Mouse (Mus musculus): Measurements from ENCODE around the gene Kif23. TPM values are rescaled to one million over a fixed set of nuclear protein-coding genes. Genes with fewer than 3 reads are reported as not detected.

Kif23 gene
- polyA plus RNA-seq, 2 experiments = 88.9 to 94.4 TPM

DNA sequence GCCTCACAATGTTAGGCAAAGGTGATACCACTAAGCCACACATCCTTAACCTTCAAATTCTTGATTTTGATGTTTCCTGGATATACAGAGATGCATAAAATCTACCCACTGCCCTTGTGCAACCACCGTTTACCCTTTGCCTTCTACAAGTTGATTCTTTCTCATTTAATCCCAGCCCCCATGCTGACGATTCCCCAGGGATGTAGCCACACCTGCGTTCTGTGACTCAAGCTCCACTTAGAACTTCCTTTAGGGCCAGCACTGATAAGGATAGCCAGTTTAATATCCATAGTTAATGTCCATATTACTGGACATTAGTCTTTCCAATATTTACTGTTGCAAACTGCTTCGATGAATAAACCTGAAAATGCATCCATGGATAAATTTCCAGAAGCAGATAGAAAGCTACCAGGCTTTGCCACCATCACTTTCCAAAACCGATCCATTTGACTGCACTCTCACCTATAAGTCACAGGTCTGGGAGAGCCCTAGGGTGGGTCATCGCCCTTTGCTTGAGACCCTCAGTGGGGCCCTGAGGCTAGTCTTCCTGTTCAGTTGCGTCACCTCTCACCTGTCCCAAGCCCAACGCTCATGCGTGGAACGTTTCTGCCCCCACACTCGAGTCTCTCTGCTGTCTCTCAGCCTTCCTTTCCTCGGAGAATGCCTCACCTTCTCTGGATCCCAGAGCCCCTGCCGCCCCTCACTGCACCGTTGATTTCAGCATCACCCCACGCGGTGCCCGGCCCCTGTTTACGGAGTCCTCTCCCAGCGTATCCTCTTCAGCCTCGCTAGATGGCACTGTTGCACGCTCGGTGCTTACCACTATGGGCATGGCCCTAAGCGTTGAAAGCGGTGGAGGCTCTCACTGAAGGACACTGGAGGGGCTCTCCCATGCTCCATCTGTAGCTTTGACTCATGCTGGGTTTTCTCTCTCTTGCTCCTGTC, 1.1 kb upstream of the Kif23 start:
- H3K27ac ChIP-seq (replicated peaks; ENCODE audit: low read depth, low read length) = no peak overlapping the region
- peak overlapping the region; percentile 63 for H3K4me3 ChIP-seq (replicated peaks; ENCODE audit: low read length)
- H3K4me2 ChIP-seq (replicated peaks; ENCODE audit: low read depth, low read length, severe bottlenecking) = peak overlapping the region; percentile 99
- peaks cover 6% of the 10 kb centered on the region for H3K36me3 ChIP-seq (ENCODE audit: control insufficient read depth, insufficient read depth, low read length)
- H3K4me1 ChIP-seq (ENCODE audit: control insufficient read depth, insufficient read depth, low read length) = peaks cover 12% of the 10 kb centered on the region
- H3K9ac ChIP-seq (ENCODE audit: low read depth, low read length, severe bottlenecking) = peak overlapping the region; percentile 40; the same call in 1 of the 2 replicates
- H3K27me3 ChIP-seq (ENCODE audit: control insufficient read depth, insufficient read depth, low read length) = no peaks in the 10 kb centered on the region
- ATAC-seq (ENCODE audit: low FRiP score, low read depth) (peak; percentile 80), DNase-seq (ENCODE audit: low spot score) (peak; percentile 83)
- no peaks in the 10 kb centered on the region for H3K9me3 ChIP-seq (ENCODE audit: control insufficient read depth, low read length)
- 6% methylated on average over 24 of the region's 24 CpGs for WGBS
- no peak for TF ChIP-seq POLR2A (IDR thresholded peaks at IDR 0.05; ENCODE audit: borderline replicate concordance, extremely low read depth, insufficient read depth, insufficient read length)

DNA sequence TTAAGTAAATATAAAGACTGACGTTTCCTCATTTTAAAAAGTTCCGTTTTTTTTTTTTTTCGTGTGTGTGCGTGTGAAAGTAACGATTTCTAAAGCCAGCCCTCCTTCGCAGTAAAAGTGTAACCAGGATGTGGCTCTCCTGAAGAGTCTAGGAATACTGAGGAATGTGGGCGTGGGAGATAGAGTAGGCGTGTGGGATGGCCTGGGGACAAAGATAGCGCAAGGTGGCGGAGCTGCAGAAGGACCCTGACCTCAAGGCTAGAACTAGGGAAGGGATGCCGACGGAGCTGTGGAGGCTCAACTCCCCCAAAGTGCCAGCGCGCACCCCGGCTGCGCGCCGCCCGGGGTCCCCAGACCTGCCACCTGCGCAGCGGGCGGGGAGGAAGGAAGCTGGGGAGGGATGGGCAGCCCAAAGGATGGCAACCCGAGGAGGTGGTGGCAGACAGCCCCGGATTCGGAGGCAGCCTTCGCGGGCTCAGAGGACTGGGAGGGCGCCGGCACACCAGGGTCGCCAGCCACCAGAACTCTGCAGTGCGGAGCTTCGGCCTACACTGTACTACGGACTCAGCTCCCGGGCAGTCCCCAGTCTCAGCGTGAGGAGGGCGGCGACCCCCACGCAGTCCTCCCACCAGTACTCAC, 482 bp downstream of the Kif23 start:
- Histone ChIP-seq H3K9me3 (ENCODE audit: control insufficient read depth, low read length) (no peaks in the 10 kb centered on the region), H3K4me1 (ENCODE audit: control insufficient read depth, insufficient read depth, low read length) (peaks cover 12% of the 10 kb centered on the region), H3K27ac (replicated peaks; ENCODE audit: low read depth, low read length) (0 out of 2 replicates have a peak overlapping the region, but pooled peaks have one; percentile 15), H3K4me2 (replicated peaks; ENCODE audit: low read depth, low read length, severe bottlenecking) (peak overlapping the region; percentile 99), H3K27me3 (ENCODE audit: control insufficient read depth, insufficient read depth, low read length) (no peaks in the 10 kb centered on the region), H3K4me3 (replicated peaks; ENCODE audit: low read length) (peak overlapping the region; percentile 63), H3K9ac (ENCODE audit: low read depth, low read length, severe bottlenecking) (peak overlapping the region; percentile 64), H3K36me3 (ENCODE audit: control insufficient read depth, insufficient read depth, low read length) (peaks cover 20% of the 10 kb centered on the region)
- under 1% methylated on average over 27 of the region's 38 CpGs for WGBS
- no peak for TF ChIP-seq POLR2A (IDR thresholded peaks at IDR 0.05; ENCODE audit: borderline replicate concordance, extremely low read depth, insufficient read depth, insufficient read length)
- ATAC-seq (ENCODE audit: low FRiP score, low read depth) (peak; percentile 77), DNase-seq (ENCODE audit: low spot score) (peak; percentile 40)

DNA sequence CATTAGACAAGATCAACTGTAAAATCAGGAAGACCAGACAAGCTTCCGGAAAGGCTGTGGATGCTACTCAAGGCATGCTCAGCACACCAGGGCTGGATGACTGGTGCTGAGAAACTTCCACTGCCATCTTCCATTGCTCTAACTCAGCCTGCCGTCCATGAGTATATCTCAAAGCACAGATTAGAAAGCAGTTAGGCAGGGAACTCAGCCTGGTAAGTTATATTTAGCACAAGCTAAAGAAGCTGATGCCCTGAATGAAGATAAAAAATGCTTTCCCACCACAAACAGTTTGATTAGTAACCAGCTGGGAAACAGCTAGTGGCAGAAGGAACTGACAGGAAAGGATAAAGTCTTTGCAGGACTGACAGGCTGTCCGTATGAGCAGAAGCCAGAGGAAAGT, 5.5 kb downstream of the Kif23 start:
- Histone ChIP-seq H3K4me1 (ENCODE audit: control insufficient read depth, insufficient read depth, low read length) (0 out of 2 replicates have a peak, but pooled peaks cover 6% of the 10 kb centered on the region), H3K27me3 (ENCODE audit: control insufficient read depth, insufficient read depth, low read length) (no peaks in the 10 kb centered on the region), H3K4me2 (replicated peaks; ENCODE audit: low read depth, low read length, severe bottlenecking) (no peak overlapping the region), H3K36me3 (ENCODE audit: control insufficient read depth, insufficient read depth, low read length) (peaks cover 69% of the 10 kb centered on the region), H3K9ac (ENCODE audit: low read depth, low read length, severe bottlenecking) (no peak overlapping the region), H3K27ac (replicated peaks; ENCODE audit: low read depth, low read length) (no peak overlapping the region), H3K4me3 (replicated peaks; ENCODE audit: low read length) (no peak overlapping the region), H3K9me3 (ENCODE audit: control insufficient read depth, low read length) (no peaks in the 10 kb centered on the region)
- DNase-seq (ENCODE audit: low spot score) = no peak
- no peak for TF ChIP-seq POLR2A (IDR thresholded peaks at IDR 0.05; ENCODE audit: borderline replicate concordance, extremely low read depth, insufficient read depth, insufficient read length)
- WGBS = 90% methylated on average over 3 of the region's 3 CpGs
- no peak for ATAC-seq (ENCODE audit: low FRiP score, low read depth)

DNA sequence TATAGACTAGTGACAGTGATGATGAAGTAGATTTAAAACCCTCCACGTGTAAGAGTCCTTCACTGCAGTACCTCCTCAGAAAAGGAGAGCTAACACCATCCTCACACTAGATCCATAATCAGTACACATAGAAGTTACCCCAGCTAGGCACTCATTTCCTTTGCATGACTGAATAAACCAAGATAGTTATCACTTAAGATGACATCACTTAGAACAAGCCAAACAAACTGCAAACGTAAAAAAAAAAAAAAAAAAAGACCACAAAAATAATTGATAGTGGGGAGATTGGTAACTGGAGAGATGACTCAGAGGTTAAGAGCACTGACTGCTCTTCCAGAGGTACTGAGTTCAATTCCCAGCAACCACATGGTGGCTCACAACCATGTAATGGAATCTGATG, 13.2 kb downstream of the Kif23 start:
- ATAC-seq (ENCODE audit: low FRiP score, low read depth) (no peak), DNase-seq (ENCODE audit: low spot score) (no peak)
- Histone ChIP-seq H3K4me2 (replicated peaks; ENCODE audit: low read depth, low read length, severe bottlenecking) (no peak overlapping the region), H3K9me3 (ENCODE audit: control insufficient read depth, low read length) (no peaks in the 10 kb centered on the region), H3K4me3 (replicated peaks; ENCODE audit: low read length) (no peak overlapping the region), H3K27me3 (ENCODE audit: control insufficient read depth, insufficient read depth, low read length) (no peaks in the 10 kb centered on the region), H3K9ac (ENCODE audit: low read depth, low read length, severe bottlenecking) (no peak overlapping the region), H3K36me3 (ENCODE audit: control insufficient read depth, insufficient read depth, low read length) (peaks cover 83% of the 10 kb centered on the region), H3K27ac (replicated peaks; ENCODE audit: low read depth, low read length) (no peak overlapping the region), H3K4me1 (ENCODE audit: control insufficient read depth, insufficient read depth, low read length) (no peaks in the 10 kb centered on the region)
- no peak for TF ChIP-seq POLR2A (IDR thresholded peaks at IDR 0.05; ENCODE audit: borderline replicate concordance, extremely low read depth, insufficient read depth, insufficient read length)
- 79% methylated on average over 2 of the region's 2 CpGs for WGBS

DNA sequence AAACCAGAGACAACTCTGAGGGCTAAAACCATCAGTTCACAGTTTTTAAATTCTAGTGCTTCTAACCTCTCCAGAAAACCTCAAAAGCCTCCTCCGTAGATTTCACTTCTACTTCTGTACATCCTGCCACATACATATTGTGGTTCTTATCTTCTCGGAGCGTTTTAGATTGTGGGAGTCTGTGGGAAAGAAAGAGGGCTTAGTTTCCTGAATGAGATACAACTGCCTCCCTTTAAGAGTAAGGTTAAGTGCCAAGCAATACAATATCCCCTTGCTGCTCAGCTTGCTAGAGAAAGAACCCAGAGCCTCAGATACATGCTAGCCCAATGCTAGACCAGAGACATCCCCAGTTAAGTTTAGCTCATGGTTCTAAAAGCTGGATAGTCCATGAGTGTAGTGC, 14.6 kb downstream of the Kif23 start:
- no peak overlapping the region for H3K4me3 ChIP-seq (replicated peaks; ENCODE audit: low read length)
- H3K27ac ChIP-seq (replicated peaks; ENCODE audit: low read depth, low read length) = no peak overlapping the region
- no peaks in the 10 kb centered on the region for H3K4me1 ChIP-seq (ENCODE audit: control insufficient read depth, insufficient read depth, low read length)
- ATAC-seq (ENCODE audit: low FRiP score, low read depth) (no peak), DNase-seq (ENCODE audit: low spot score) (no peak)
- TF ChIP-seq POLR2A (IDR thresholded peaks at IDR 0.05; ENCODE audit: borderline replicate concordance, extremely low read depth, insufficient read depth, insufficient read length) = no peak
- 92% methylated on average over 3 of the region's 3 CpGs for whole genome bisulfite sequencing
- H3K27me3 ChIP-seq (ENCODE audit: control insufficient read depth, insufficient read depth, low read length) = no peaks in the 10 kb centered on the region
- H3K9me3 ChIP-seq (ENCODE audit: control insufficient read depth, low read length) = no peaks in the 10 kb centered on the region
- H3K4me2 ChIP-seq (replicated peaks; ENCODE audit: low read depth, low read length, severe bottlenecking) = no peak overlapping the region
- H3K36me3 ChIP-seq (ENCODE audit: control insufficient read depth, insufficient read depth, low read length) = peaks cover 84% of the 10 kb centered on the region
- no peak overlapping the region for H3K9ac ChIP-seq (ENCODE audit: low read depth, low read length, severe bottlenecking)
